Mouse (Mus musculus) testis, postnatal 10 days (tissue): ENCODE data around the gene Pkib.
A peak's percentile ranks its signal among the peaks of the same experiment; 100 is the strongest.

Source experiments
- DNase-seq: peaks from one replicate; pipeline ENCODE4 v3.0.0; 2021; ENCODE audit warnings: low spot score

Pkib gene

DNA sequence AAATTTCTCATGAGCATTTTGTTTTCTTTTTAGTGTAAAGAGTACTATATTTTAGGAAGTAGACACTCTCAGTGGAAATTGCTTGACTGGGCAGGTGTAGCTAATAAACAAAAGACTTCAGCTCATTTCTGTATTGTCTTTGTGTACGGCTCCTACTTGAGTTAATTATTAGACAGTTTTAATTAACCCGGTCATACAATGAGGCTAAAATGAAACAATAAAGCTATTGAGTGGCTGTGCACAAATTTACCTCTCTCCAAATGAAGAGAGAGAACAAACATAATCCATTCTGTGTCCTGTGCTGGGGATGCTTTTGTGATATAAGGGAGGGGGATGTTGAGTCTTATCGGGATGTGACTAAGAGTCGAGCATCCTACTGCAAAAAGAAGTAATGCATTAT lies 109.0 kb downstream of the Pkib start:
- no peak for DNase-seq

DNA sequence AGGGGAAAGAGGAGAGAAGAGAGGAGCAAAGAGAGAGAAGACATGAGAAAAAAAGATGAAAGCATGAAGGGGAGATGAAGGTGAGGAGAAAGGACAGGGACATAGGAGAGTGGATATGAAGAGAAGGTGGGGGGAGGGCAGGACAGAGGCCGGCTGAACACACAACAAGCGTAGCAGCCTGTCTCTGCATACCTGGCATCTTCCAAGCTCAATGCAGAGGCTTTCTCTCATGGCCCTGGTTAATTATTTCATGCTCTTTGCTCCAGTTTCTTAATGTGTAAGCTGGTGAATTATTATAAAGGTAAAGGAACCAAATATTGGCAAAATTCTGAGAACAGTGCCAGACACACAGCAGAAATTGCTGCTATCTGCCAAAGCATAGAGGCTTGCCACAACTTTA lies 109.6 kb downstream of the Pkib start:
- DNase-seq: no peak

DNA sequence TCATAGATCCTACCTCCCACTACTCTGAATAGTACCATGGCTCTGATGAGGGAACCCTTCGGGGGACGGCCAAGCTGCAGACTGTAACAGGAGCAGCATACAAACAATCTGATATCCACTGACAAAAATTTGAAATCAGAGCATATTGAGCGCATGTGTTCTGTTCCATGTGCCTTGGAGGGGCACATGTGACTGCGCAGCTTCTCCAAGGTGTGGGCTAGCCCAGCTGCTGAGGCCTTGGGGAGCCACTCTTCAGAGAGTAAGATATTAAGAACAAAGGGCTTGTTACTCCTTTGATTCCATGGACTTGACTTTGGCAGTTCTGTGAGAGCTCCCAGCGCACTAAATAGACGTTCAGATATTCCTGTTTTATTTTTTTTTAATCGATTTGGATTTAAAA lies 111.3 kb downstream of the Pkib start:
- no peak for DNase-seq

DNA sequence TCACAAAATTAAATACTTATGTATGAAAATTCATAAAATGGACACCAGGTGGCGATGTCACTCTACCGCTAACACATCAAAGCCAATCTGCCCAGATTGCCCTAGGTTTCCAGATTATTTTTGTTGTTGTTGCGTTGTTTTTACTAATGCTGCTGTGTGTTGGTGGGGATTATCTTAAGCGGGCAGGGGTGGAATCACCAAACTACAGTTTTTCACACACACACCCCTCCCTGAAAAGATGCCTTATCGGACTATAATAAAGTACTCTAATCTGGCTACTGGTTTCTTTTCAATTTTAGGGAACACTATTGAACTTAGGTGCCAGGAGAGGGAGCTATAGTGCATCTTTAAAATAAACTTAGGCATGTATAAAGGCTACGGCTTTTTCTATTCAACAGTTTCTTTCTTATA lies 111.8 kb downstream of the Pkib start:
- DNase-seq: peak; percentile 42

DNA sequence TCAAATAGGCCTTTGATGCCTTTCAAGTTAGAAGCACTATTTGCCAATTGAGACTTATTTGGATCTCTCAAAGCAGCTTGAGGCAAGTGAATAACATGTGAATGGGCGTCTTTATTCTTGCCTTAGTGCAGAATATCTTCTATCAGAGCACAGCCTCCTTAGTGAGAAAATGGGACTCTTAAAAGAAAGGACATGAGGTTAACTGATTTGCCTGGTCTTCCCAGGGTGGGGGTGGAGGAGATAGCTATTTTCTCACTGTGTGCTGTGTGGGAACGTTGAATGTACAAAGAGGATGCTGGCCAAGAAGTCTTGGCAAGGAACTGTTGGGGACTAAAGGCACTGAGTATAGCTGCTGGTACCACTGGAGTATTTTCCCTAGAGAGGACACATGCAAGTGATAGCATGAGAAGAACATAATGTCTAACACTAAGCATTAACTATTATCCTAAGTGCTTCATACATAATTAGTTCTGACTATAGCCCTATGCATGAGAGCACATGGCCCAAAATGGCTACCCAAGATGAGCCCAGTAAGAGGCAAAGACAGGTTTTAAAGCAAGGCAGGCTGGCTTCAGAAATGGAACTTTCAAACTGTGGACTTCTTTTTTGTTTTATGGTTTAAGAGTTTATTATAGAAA lies 112.5 kb downstream of the Pkib start:
- DNase-seq: no peak

DNA sequence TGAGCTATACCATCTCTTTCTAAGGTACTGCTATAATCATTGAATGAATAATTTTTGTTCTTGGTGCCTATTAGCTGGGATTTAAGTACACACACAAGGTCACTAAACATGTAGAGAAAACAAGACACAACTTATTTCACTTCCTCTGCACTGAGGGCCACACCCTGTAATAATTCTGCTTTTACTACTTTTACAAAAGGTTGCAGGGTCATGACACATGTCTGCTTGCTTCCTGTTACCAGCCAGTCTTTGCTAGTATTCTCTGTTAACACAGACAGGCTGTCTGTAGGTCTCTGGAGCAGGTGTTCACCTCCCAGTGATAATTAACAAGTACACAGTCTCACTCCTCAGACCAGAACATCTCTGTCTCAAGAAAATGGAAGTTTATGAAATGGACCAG lies 113.7 kb downstream of the Pkib start:
- no peak for DNase-seq

DNA sequence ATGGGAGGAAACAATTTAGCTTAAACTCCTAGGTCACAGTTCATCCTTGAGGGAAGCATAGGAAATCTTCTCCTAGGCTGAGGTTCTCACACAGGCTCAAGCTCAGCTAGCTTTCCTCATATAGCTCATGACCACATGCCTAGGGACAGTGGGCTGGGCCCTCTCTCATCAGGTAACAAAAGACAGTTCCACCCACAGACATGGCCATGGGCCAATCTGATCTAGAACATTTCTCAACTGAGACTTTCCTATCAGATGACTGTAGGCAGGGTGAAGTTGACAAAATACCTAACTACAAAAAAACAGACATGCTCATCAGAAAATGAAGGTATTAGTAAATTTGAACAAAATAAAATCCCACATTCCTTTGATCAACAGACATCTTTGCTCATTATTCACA lies 115.3 kb downstream of the Pkib start:
- no peak for DNase-seq

DNA sequence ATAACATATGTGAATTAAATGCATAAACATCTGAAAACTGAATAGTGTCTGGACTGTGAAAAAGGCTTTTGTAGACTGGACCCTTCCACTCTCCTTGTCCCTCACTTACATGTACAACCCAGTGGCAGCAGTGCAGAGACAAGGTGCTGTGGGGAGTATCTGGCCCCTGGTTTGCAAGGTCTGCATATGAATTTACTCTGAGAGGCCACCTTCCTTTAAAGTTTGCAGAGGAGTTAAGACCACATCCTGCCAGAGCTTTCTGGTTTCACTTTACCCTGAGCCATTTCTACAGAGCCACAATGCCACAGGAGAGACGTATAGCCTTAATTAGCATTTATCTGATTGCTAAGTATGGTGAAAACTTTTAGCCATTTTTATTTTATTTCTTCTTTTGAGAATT lies 121.6 kb downstream of the Pkib start:
- no peak for DNase-seq

DNA sequence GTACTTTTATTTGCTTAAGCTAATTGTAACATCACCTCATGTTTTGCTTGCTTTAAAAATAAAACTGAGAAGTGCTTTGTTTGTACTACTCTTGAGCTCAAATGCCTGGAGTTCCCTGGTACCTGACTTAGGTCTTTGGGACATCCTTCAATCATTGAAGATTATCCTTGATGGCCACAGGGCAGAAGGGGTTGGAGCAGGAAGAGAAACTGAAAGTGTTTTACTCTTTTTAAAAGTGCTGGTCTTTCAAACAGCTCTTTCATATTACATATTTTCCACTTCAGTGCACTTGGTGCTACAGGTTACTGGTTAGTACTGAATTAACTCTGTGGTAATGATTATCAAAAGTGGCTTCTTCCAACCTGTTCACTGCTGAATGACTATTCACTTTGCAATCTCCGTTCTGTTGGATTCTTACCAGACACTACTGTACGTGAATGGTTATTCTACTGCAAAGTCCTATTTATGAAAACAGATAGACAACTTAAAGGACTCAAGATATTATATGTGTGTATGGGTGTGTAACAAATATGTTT lies 123.5 kb downstream of the Pkib start:
- DNase-seq: no peak

DNA sequence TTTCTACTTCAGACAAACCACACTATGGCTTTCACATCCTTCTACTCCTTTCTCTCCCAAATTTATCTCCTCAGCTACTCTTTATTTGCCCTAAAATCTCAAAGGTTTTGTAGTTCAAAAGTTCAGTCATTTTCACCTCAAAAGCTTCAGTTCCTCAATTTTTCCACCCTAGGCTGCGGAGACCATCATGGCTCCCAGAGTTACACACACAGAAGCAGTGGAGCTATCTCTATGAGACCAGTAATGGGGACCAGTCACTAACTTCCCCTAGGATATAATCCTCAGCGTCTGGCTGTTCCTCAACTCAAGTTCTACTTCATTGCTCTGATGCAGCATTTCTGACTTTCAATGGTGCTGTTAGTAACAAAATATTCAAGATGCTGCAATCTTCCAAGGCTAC lies 127.2 kb downstream of the Pkib start:
- DNase-seq: no peak

DNA sequence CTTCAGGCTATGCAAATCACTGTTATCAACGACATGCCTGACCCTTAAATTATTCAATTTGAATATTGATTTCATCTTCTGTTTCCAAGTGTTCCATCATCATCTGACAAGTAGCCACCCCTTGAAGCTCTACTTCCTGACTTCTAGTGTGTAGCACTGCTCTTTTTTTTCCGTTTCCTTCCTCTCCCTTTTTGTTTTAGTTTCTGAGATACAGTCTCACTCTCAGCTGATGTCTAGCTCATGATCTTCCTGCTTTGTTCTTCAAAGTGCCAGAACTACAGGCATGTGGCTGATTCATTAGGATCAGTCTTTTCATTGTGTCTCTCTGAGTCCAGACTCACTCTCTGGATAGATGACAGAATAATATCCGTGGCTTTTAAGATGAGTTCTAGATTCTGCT lies 128.9 kb downstream of the Pkib start:
- no peak for DNase-seq

DNA sequence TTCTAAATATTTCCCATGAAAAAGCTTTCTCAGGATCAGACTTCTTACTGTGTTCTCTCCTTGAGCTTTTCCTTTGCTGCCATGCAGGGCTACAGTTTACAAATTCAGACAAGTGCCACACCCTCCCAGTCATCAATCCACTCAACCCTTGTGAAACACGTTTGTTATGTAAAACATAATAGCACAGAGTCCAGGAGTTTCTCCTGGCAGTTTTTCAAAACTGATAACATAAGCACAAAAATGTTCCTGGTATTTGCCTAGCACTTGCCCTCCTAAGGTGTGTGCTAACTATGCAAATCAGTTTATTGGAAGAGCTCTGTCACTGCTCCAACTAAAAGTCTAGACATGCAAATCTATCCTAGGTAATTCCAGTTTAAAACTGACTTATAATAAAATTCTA lies 131.3 kb downstream of the Pkib start:
- no peak for DNase-seq

DNA sequence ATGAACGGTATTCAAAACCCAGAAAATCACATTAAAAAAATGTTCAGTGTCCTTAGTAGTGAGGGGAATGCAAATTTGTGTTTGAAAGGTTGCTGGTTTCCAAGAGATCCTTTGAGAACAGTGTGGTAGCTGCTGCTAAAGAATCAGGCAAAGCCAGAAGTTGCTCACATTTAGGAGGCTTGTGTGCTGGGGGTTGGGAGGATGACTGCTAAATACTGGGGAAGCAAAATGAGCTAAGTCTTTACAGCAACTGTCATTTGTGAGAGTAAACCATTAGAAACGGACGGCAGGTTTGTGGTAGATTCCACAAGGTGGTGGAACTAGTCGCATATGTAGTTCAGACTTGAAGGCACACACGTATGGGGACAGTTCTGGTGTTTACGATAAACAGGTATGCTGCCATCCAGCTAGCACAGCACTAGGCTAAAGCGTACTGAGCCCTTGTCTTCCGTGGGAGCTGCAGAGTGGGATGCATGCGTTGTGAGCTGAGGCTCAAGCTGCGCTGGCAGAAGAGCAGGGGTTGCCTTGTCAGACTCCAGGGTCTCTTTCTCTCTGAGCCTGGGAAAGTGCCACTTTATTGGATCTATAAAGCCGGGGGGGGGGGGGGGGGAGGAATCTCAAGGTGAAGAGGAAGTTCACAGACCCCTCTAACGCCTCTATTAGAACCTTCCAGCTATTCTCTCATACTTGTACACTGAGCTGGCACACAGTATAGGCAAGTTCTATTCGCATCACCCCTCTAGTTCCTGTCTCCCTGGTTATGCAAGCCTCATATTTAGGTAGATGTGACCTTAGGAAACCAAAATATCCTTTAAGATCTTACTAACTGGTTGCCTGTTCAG lies 151.7 kb downstream of the Pkib start:
- DNase-seq: no peak

DNA sequence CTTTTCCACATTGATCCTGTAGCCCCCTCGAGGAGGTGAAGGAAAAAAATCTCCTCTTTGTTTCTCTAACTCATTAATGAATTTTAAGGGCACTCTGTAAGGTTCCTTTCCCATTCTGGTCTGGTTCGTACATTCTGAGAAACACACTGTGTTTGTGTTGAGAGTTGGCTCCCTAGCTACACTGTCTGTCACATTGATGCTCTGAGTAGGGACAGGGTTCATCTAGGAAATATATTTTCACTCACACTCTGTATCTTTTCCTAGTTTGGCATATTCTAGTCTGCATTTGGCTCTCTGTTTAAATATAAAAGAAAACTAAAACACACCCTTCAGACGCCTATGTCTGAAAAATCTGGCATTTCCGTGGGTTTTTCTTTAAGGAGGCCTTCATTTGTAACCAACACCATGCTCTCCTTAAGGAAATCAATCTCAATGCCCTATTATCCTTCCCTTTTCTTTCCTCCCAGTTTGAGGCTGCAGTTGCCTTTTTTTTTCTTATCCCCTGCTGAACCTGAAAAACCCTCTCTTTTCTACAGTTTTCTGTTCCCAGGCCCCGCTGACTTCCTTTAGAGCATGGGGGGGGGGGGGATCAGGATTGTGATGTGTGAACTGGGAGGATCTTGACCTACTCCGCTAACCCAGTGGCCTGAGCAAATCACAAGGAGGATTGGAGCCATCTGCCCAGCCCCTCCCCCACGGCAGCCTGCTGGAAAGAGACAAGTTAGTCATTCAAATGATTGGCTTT lies 152.5 kb downstream of the Pkib start:
- peak; percentile 74 for DNase-seq

DNA sequence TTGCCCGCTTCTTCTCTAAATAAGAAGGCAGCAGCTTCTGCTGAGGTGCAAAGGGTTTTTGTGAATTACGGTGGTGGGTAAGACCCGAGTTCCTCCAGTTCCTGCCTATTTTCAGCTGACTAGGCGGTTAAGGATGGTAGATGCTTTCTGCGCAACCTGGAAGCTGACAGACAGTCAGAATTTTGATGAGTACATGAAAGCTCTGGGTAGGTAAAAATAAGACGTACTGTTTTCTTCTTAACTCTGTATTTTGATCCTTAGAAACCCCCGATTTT lies 153.0 kb downstream of the Pkib start, which contains the start of gene Fabp7:
Gene Fabp7, plus strand, starts transcription at position 6 of the 275 bp plus-strand sequence.
- DNase-seq: no peak

DNA sequence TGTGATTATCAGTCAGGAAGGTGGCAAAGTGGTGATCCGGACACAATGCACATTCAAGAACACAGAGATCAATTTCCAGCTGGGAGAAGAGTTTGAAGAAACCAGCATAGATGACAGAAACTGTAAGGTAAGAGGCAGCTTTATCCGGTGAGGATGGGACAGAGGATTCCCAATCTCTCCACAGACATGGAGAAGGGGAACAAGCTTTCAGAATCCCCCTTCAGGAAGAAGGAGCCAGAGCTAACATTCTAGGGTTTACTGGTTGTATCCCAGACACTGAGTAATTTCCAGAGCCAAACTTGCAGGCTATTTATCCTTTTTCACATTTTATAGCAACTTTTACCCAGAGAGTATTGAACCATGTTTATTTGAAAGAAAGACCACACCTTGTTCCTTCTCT lies 153.8 kb downstream of the Pkib start:
- no peak for DNase-seq
